Mouse (Mus musculus) splenic B cell, adult 2 months (primary cell): ENCODE measurements around the gene Topbp1.
"Not testable (repeated sequence)": the region's sequence is repeated elsewhere in the genome, so short reads cannot be mapped to it uniquely, and the experiment has no call there.

ENCODE experiments used
- DNase-seq: peaks from one replicate; pipeline ENCODE4 v3.0.0-alpha.2; 2011; ENCODE audit warnings: low read depth, low spot score
- H3K27me3 ChIP-seq: 2 replicates; pipeline ENCODE4 v1.6.1; 2012; ENCODE audit warnings: mild to moderate bottlenecking, low read length, moderate library complexity, mixed read lengths; ENCODE audit not compliant: control insufficient read depth, poor library complexity, insufficient read depth, severe bottlenecking
- H3K36me3 ChIP-seq: 2 replicates; pipeline ENCODE4 v1.6.1; 2012; ENCODE audit warnings: mild to moderate bottlenecking, low read length, moderate library complexity, mixed read lengths; ENCODE audit not compliant: control insufficient read depth, poor library complexity, insufficient read depth, severe bottlenecking

The Topbp1 gene

DNA sequence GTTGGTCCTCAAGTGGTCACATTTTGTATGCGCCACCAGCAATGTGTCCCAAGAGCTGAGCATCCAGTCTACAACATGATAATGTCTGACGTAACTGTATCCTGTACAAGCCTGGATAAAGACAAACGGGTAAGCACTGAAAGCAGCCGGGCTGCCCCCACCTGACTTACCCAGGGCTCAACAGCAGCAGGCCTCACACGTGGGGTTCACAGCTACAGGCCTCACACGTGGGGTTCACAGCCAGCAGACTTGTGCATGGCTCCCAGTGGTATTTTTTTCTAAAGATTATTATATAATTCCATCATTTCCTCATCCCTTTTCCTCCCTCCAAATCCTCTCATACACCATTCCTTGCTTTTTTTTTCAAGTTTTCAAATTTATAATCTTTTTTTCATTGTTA is 4.8 kb downstream of the Topbp1 start:
- H3K27me3 ChIP-seq = no peaks in the 10 kb centered on the region
- DNase-seq = no peak

DNA sequence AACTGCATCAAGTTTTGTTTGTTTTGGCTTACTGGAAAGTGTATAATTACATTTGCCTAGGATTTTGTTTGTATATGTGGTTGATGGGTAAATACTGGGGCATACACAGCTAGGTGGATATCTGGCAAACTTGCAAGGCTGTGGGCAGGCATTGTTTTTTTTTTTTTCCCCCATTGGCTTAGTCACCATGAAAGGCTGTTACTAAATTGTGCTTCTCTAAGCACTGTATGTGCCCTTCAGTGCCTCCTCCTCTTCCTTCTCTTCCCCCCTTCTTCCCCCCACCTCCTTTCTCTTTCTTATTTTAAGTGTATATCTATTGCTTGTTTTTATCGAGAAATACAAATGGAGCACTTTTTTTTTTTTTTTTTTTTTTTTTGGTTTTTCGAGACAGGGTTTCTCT is 19.7 kb downstream of the Topbp1 start:
- no peak for DNase-seq
- Histone ChIP-seq H3K36me3 (peaks cover 17% of the 10 kb centered on the region), H3K27me3 (no peaks in the 10 kb centered on the region)

More for the DNA sequence above, 4.8 kb downstream of the Topbp1 start:
- H3K36me3 ChIP-seq = peaks cover 14% of the 10 kb centered on the region

DNA sequence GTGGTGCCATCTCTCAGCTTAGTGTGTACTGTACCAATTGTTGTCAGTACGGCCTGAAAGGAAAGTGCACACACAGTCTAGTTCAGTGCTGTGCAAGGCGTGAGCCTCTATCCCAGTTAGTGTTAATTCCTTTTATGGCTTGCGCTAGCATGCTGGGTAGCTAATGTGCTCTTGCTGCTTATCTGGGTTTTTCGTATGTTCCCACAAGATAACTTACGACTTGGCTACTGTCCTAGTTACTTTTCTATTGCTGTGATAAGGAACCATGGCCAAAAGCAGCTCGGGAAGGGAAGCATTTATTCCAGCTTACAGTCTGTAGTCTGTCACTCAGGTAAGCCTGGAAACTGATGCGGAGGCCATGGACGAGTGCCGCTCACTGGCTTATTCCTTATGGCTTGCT is 21.4 kb downstream of the Topbp1 start:
- Histone ChIP-seq H3K36me3 (peaks cover 19% of the 10 kb centered on the region), H3K27me3 (no peaks in the 10 kb centered on the region)
- no peak for DNase-seq

DNA sequence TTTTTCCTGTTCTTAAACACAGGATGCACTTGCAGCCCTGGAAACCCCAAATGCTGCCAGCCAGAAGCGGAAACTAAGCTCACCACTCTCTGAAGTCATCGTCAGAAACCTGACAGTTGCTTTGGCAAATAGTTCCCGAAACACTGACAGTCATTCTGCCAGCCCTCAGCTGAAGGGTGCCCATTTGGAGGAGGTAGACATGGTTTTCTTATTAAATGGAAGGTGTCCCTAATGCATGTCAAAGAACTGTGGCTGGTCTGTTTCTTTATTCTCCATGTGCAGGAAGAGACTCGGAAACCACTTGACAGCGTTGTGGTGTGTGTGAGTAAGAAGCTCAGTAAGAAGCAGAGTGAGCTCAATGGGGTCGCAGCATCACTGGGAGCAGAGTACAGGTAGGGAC is 27.6 kb downstream of the Topbp1 start:
- no peaks in the 10 kb centered on the region for H3K27me3 ChIP-seq
- peaks cover 20% of the 10 kb centered on the region for H3K36me3 ChIP-seq
- DNase-seq = no peak

DNA sequence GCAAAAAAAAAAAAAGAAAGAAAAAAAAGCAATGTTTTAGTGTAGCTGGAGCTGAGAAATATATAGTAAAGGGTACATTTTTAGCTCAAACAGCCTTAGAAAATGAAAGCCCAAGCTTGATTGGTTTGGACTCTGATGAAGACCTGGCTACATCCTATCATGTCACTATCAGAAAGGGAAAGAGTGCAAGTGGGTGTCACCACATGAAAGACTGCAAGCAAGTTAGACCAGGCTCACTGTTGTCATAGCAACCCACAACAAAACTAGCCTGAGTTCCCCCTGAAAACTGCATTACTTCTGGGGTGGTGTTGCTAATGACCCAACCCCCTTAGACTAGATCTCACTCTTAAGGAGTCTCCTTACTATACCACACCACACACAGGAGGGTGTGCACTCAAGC is 31.9 kb downstream of the Topbp1 start:
- H3K27me3 ChIP-seq = no peaks in the 10 kb centered on the region
- peaks cover 14% of the 10 kb centered on the region for H3K36me3 ChIP-seq
- DNase-seq = peak; percentile 18

DNA sequence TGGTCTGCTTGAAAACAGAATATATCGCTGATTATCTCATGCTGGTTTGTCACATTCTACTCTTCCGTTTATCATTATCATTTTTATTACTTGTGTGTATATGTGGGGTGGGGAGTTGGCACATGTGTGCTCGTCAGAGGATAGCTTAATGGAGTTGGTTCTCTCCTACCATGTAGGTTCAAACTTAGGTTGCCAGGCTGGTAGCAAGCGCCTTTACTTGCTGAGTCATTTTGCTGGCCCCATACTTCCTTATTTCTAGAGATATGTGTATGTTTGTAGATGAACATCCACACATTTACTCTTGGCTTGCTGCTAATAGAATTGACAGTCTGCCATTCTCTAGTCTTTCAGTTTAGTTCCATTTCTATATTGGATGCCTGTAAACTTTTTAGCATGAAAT is 42.0 kb downstream of the Topbp1 start:
- Histone ChIP-seq H3K27me3 (no peaks in the 10 kb centered on the region), H3K36me3 (peaks cover 11% of the 10 kb centered on the region; the same call in 1 of the 2 replicates)
- no peak for DNase-seq

DNA sequence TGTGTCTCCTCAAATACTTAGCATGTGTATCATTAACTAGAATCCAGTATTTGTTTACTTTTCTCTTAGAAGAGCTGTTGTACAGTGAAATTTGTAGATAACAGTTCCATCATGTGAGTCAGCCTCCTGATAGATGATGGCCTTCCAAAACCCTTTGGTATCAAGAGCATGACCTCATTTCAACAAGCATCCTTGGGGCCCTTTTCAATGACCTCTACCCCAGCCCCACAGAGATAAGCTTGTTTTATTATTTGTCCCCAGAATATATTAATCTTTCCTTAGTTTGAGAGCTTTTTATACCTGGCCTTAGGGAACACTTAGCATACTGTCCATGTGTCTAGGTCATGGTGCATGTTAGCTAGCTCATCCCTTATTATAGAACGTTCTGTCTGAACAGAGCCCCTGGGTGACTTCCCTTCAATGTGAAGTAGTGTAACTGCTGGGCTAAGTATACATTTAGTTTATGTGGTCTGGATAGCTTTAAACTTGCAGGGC is 43.0 kb downstream of the Topbp1 start:
- H3K36me3 ChIP-seq = peaks cover 6% of the 10 kb centered on the region; the same call in 1 of the 2 replicates
- no peak for DNase-seq
- no peaks in the 10 kb centered on the region for H3K27me3 ChIP-seq

DNA sequence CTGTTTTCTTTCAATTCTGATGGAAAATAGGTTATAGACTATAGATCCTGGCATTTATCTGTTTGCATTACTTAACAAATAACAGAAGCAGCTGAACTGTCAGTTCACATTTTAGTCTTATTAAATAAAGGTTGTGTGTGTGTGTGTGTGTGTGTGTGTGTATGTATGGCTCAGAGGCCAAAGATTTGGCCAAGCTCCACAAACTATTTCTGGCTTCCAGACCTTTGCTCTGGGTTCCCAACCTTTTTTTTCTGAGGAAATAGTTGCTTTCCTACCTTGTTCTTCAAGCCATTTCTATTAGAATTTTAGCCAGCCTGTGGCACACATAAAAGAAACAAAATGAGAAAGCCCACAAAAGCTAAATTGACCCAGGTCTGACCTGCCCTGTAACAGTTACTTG is 43.8 kb downstream of the Topbp1 start:
- no peak for DNase-seq
- Histone ChIP-seq H3K36me3 (peaks cover 3% of the 10 kb centered on the region; the same call in 1 of the 2 replicates), H3K27me3 (no peaks in the 10 kb centered on the region)

DNA sequence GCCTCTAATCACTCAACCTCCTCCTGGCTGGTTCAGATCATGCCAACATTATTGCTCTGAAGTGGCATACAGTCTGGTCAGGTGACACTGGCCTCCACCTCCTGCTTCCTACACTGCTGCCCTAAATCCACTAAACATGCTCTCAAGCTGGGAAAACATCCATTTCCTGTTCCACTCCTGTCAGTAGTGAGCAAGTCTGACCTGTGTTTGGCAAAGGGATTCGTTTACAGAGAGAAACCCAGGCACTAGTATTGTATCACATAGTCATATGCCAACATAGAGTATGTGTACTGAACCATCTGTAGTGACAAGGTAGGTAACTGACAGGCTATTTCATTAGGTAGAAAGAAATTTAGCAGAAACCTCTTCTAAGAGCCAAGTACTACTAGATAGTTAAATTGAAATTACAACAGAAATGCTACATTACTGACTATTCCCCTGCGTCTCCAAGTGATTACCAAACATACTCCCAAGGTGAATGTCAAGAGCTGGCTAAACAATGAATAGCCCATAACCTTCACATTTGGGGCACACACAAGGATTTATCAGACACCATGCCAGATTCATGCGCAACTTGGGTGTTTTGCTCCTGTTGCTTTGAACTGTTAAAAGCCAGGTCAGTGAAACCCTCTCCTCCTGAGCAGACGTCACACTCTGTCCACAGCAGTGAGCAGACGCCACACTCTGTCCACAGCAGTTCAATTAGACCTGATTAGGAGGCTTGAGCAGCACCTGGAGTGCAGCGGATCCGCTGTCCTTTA is 48.7 kb downstream of the Topbp1 start:
- H3K36me3 ChIP-seq = peaks cover 10% of the 10 kb centered on the region
- not testable (repeated sequence) for H3K27me3 ChIP-seq, DNase-seq

DNA sequence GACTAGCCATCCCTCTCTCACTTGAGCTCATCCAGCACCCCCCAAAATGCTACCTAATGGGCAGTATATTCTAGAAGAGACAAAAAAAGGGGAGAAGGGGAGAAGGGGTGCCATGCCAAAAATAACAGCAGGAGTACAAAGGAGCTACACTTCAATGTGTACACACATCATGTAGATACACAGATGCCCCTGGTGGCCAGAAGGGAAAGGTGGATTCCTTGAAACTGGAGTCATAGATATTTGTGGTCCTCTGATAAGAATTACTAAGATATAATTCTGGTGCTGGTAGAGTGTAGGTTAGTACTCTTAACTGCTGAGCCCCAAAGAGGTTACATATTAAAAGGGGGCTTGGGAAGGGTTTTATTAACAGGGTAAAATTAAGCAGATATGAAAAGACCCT is 52.9 kb downstream of the Topbp1 start:
- Histone ChIP-seq H3K36me3 (peaks cover 13% of the 10 kb centered on the region), H3K27me3 (no peaks in the 10 kb centered on the region)
- DNase-seq = peak; percentile 41

DNA sequence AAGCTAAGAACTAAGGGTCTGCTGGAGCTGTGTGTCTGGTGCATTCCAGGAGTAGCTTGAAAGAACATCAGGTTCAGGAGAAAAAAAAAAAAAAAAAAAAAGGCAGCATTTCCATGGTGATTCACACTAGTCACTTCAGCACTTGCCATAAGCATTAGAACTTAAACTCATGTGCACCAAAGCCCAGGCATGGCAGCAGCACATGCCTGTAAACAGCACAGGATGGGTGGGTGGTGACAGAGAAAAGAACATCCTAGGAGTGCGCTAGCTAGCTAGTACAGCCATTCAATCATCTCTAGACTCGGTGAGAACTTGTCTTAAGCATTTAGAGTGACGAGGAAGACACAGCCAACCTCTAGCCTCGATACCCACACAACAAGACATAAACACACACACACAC is 53.5 kb downstream of the Topbp1 start:
- H3K36me3 ChIP-seq = peaks cover 13% of the 10 kb centered on the region
- no peak for DNase-seq
- H3K27me3 ChIP-seq = no peaks in the 10 kb centered on the region

DNA sequence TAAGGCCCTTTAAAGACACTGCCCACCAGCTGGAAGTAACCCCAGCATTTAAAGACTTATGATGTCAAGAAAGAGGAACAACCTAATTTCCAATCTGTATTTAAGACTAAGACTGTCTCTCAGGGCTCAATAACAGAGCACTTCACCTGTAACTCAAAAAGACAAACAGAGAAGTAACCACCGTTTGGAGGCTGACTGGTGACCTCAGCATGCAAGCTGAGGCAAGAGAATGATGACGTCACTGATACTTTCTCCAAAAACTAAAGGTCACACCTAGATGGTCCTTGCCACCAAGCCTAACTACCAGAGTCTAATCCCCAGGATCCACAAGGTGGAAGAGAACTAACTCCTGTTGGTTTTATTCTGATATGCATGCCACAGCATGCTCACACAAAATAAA is 55.6 kb downstream of the Topbp1 start:
- DNase-seq = peak; percentile 49

DNA sequence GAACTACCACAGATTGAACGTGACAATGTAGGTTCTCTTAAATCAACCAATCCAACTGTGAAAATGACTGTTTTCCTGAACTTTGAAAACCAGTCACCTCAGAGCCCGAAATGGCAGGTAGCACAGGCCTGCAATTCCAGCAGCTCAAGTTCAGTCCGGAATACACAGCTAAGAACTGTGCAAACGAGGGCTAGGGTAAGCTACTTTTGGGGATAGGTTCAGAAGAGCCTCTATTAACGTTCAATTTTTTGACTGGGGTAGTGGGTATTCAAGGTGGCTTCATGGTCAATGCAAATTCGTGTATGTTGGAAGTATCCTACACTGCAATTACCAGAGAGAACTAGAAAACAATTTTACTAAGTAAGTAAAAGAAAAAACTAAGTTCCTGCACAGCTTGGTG is 58.1 kb downstream of the Topbp1 start:
- Histone ChIP-seq H3K27me3 (no peaks in the 10 kb centered on the region), H3K36me3 (peaks cover 10% of the 10 kb centered on the region)
- DNase-seq = no peak

More for the DNA sequence above, 55.6 kb downstream of the Topbp1 start:
- peaks cover 13% of the 10 kb centered on the region for H3K36me3 ChIP-seq
- no peaks in the 10 kb centered on the region for H3K27me3 ChIP-seq

DNA sequence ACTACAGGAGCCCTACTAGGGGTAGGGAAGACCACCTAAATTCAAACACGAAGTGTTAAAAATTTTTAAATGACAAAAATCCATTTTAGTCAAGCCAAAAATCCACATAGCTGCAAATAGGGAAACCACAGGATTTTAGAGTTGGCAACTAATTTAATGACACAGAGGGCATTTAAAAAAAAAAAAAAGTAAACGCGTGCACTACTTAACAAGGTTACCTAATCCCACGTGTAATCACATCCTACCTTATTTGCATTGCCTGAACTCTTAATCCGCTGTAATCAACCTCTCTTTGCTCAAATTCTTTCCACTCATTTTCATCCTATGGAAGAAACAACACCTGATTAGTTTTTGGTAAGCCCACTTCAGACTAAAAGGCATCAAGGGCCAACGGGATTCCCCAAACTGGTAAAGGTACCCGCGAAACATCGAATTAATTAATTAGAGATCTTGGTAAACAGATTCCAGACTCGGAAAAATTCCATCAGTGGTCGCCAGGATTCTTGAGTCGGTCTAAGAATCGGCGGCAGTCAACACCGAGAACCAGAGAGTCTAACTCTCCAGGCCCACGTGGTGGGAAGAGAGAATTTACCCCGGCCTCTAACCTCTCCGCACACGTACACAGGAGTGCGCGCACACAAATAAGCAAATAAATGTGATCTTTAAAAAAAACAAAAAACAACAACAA is 58.9 kb downstream of the Topbp1 start:
- H3K36me3 ChIP-seq = peaks cover 6% of the 10 kb centered on the region; the same call in 1 of the 2 replicates
- H3K27me3 ChIP-seq = no peaks in the 10 kb centered on the region
- peak; percentile 36 for DNase-seq

DNA sequence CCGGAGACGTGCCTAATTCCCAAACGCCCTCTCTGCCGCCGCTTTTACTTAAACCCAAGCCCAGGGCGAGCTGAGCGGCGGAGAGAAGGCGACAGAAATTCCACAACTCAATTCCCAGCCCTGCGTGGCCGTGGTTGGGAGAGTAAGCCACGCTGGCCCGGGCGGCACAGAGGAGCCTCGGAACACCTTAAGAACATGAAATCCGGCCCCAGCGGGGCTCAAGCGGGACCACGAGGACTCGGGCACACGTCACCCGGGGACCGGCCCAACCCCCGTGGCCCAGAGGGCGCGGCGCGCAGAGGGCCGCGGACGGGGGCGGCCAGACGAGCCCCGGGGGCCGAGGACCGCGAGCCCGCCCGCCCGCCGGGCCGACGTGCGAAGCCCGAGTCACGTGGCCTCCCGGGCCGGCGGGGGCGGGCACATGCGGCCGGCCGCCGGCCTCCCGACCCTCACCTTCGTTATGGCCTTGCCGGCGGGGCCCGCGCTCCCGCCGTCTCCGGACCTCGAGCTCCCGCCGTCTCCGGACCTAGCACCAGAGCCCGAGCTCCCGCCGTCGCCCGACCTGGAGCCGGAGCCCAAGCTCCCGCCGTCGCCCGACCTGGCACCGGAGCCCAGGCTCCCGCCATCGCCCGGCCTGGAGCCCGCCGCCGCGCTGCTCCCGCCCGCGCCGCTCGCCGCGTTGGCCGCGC is 59.7 kb downstream of the Topbp1 start:
- DNase-seq = peak; percentile 80
- H3K27me3 ChIP-seq = no peaks in the 10 kb centered on the region
- H3K36me3 ChIP-seq = peaks cover 3% of the 10 kb centered on the region; the same call in 1 of the 2 replicates
